Mouse (Mus musculus) liver, embryonic 14.5 days (tissue): ENCODE measurements at regions not wholly inside any gene's neighbourhood (a gene's known extent, or its start where the extent isn't known, plus 50 kb on each side); places are given as distances from the start of the nearest gene placed in this dataset.

Experiments
- ATAC-seq: fragments of 200-750 bp; cut with Nextera tagmentation; 2 replicates; pipeline ENCODE4 v1.8.0; 2017; ENCODE audit warnings: moderate number of reproducible peaks, mild to moderate bottlenecking, moderate library complexity; ENCODE audit not compliant: insufficient read depth
- DNase-seq, 3 experiments: peaks; one replicate each; pipeline ENCODE4 v3.0.0-alpha.2; 2012 to 2013; ENCODE audit warnings: low read depth in 3 of 3, low spot score in 3 of 3
- H3K27ac ChIP-seq: fragments of 300-500 bp; sonication (generic); 2 replicates; pipeline ENCODE4 v1.5.1; 2014; ENCODE audit warnings: moderate library complexity, mild to moderate bottlenecking, control low read depth, inconsistent platforms
- H3K27me3 ChIP-seq: fragments of 300-500 bp; sonication (generic); 2 replicates; pipeline ENCODE4 v1.6.1; 2014; ENCODE audit warnings: mild to moderate bottlenecking, low read length, moderate library complexity; ENCODE audit not compliant: control insufficient read depth, insufficient read depth
- H3K36me3 ChIP-seq: fragments of 300-500 bp; sonication (generic); replicated peaks from 2 replicates; pipeline ENCODE4 v1.6.1; 2014; ENCODE audit warnings: low read depth; ENCODE audit not compliant: control insufficient read depth, insufficient read depth
- H3K4me1 ChIP-seq, 2 experiments: fragments of 200-500 bp in 1 of 2; fragments of 300-500 bp in 1 of 2; sonication (generic) in 1 of 2; replicated peaks; 2 replicates each; pipeline ENCODE4 v1.6.1; 2012 to 2014; ENCODE audit warnings: antibody characterized with exemption in 1 of 2, inconsistent platforms in 1 of 2, low read length in 1 of 2; ENCODE audit not compliant: control insufficient read depth in 2 of 2, insufficient read depth in 2 of 2
- H3K4me2 ChIP-seq: fragments of 300-500 bp; sonication (generic); 2 replicates; pipeline ENCODE4 v1.6.1; 2014; ENCODE audit warnings: low read depth, mild to moderate bottlenecking, control low read depth, moderate library complexity
- H3K4me3 ChIP-seq, 2 experiments: fragments of 200-500 bp in 1 of 2; fragments of 300-500 bp in 1 of 2; sonication (generic) in 1 of 2; 2 replicates each; pipeline ENCODE4 v1.5.1; 2012 to 2014; ENCODE audit warnings: low read depth in 2 of 2, low read length in 2 of 2, mild to moderate bottlenecking in 2 of 2, control low read depth in 1 of 2, inconsistent platforms in 1 of 2, moderate library complexity in 1 of 2; ENCODE audit not compliant: insufficient read depth in 1 of 2
- H3K9ac ChIP-seq: fragments of 300-500 bp; sonication (generic); replicated peaks from 2 replicates; pipeline ENCODE4 v1.6.1; 2014; ENCODE audit warnings: mild to moderate bottlenecking, control low read depth, moderate library complexity
- H3K9me3 ChIP-seq: fragments of 300-500 bp; sonication (generic); 2 replicates; pipeline ENCODE4 v1.6.1; 2016; ENCODE audit warnings: low read length, mixed read lengths; ENCODE audit not compliant: control insufficient read depth
- CTCF ChIP-seq: IDR thresholded peaks from 2 replicates; pipeline ENCODE4 v1.5.1; 2016; ENCODE audit warnings: antibody characterized with exemption, low read depth, control low read depth
- EP300 ChIP-seq: IDR thresholded peaks from 2 replicates; pipeline ENCODE4 v1.6.1; 2016; ENCODE audit warnings: antibody characterized with exemption, low read depth
- WGBS: fragments of 180-500 bp; shearing (Covaris S2); extraction: QIAGEN DNeasy Blood & Tissue Kit; methylation state at CpG from one replicate; pipeline ENCODE4 v1.1.7; 2014; ENCODE audit not compliant: insufficient replicate concordance; 5-methylcytosine and 5-hydroxymethylcytosine counted together

- H3K9ac ChIP-seq = no peak overlapping the region
- no peaks in the 10 kb centered on the region for H3K36me3 ChIP-seq
- H3K27me3 ChIP-seq = no peaks in the 10 kb centered on the region
- H3K4me2 ChIP-seq = no peak overlapping the region
- no peak for ATAC-seq
- H3K9me3 ChIP-seq = no peaks in the 10 kb centered on the region
- WGBS = 63% methylated on average over 8 of the region's 8 CpGs
- no peak overlapping the region for H3K4me3 ChIP-seq
- no peak overlapping the region for H3K27ac ChIP-seq
- TF ChIP-seq EP300 (no peak), CTCF (no peak)
- no peak for DNase-seq
- H3K4me1 ChIP-seq = no peaks in the 10 kb centered on the region
These were observed 234.7 kb upstream of the Gm12728 start for GRCm38 (mm10) chr4:105554994-105555393.

- no peaks in the 10 kb centered on the region for H3K36me3 ChIP-seq
- DNase-seq (no peak), ATAC-seq (no peak)
- WGBS = 69% methylated on average over 3 of the region's 3 CpGs
- no peak overlapping the region for H3K9ac ChIP-seq
- no peaks in the 10 kb centered on the region for H3K9me3 ChIP-seq
- H3K4me1 ChIP-seq = no peaks in the 10 kb centered on the region
- H3K27ac ChIP-seq = no peak overlapping the region
- no peak overlapping the region for H3K4me3 ChIP-seq
- no peak overlapping the region for H3K4me2 ChIP-seq
- H3K27me3 ChIP-seq = no peaks in the 10 kb centered on the region
- no peak for TF ChIP-seq CTCF
- no peak for TF ChIP-seq EP300
These were observed 233.7 kb upstream of the Gm12728 start for GRCm38 (mm10) chr4:105555941-105556340.

GRCm38 (mm10) chr4:105557396-105557795, 232.3 kb upstream of the Gm12728 start:
- H3K36me3 ChIP-seq = no peaks in the 10 kb centered on the region
- H3K9me3 ChIP-seq = no peaks in the 10 kb centered on the region
- 70% methylated on average over 2 of the region's 2 CpGs for WGBS
- no peak overlapping the region for H3K9ac ChIP-seq
- H3K4me1 ChIP-seq = no peaks in the 10 kb centered on the region
- no peak overlapping the region for H3K4me2 ChIP-seq
- DNase-seq (no peak), ATAC-seq (no peak)
- H3K27ac ChIP-seq = no peak overlapping the region
- no peak overlapping the region for H3K4me3 ChIP-seq
- H3K27me3 ChIP-seq = no peaks in the 10 kb centered on the region
- TF ChIP-seq CTCF (no peak), EP300 (no peak)

GRCm38 (mm10) chr4:105560055-105560454, 229.6 kb upstream of the Gm12728 start:
- 47% methylated on average over 3 of the region's 3 CpGs for WGBS
- DNase-seq = no peak
- TF ChIP-seq CTCF (no peak), EP300 (no peak)
- no peaks in the 10 kb centered on the region for H3K36me3 ChIP-seq
- no peak overlapping the region for H3K4me2 ChIP-seq
- ATAC-seq = no peak
- H3K9ac ChIP-seq = no peak overlapping the region
- H3K4me3 ChIP-seq = no peak overlapping the region
- no peaks in the 10 kb centered on the region for H3K9me3 ChIP-seq
- no peaks in the 10 kb centered on the region for H3K4me1 ChIP-seq
- no peaks in the 10 kb centered on the region for H3K27me3 ChIP-seq
- no peak overlapping the region for H3K27ac ChIP-seq

GRCm38 (mm10) chr4:105560781-105561180, 228.9 kb upstream of the Gm12728 start:
- H3K4me2 ChIP-seq = no peak overlapping the region
- H3K4me3 ChIP-seq = no peak overlapping the region
- H3K36me3 ChIP-seq = no peaks in the 10 kb centered on the region
- no peaks in the 10 kb centered on the region for H3K4me1 ChIP-seq
- H3K27me3 ChIP-seq = no peaks in the 10 kb centered on the region
- ATAC-seq (no peak), DNase-seq (no peak)
- no peak overlapping the region for H3K27ac ChIP-seq
- 53% methylated on average over 3 of the region's 3 CpGs for WGBS
- no peaks in the 10 kb centered on the region for H3K9me3 ChIP-seq
- TF ChIP-seq EP300 (no peak), CTCF (no peak)
- H3K9ac ChIP-seq = no peak overlapping the region
